Mouse (Mus musculus) liver, embryonic 11.5 days (tissue): ENCODE measurements around the gene 1700020L24Rik. TPM values are rescaled to one million over a fixed set of nuclear protein-coding genes. Genes with fewer than 3 reads are reported as not detected.

Source experiments
- ATAC-seq: fragments of 200-750 bp; cut with Nextera tagmentation; replicated peaks from 2 replicates; pipeline ENCODE4 v1.8.0; 2017; ENCODE audit warnings: moderate number of reproducible peaks, mild to moderate bottlenecking, moderate TSS enrichment, moderate library complexity; ENCODE audit not compliant: low FRiP score
- DNase-seq: peaks from one replicate; pipeline ENCODE4 v3.0.0-alpha.2; 2017; ENCODE audit warnings: low spot score
- H3K27ac ChIP-seq: fragments of 300-500 bp; sonication (generic); 2 replicates; pipeline ENCODE4 v1.5.1; 2014; ENCODE audit warnings: mild to moderate bottlenecking, low read depth, low read length, control low read depth
- H3K27me3 ChIP-seq: fragments of 300-500 bp; sonication (generic); replicated peaks from 2 replicates; pipeline ENCODE4 v1.6.1; 2014; ENCODE audit warnings: low read length, mixed read lengths; ENCODE audit not compliant: control insufficient read depth, insufficient read depth
- H3K36me3 ChIP-seq: fragments of 300-500 bp; sonication (generic); 2 replicates; pipeline ENCODE4 v1.6.1; 2014; ENCODE audit warnings: mild to moderate bottlenecking, low read length, moderate library complexity, mixed read lengths; ENCODE audit not compliant: control insufficient read depth, insufficient read depth
- H3K4me1 ChIP-seq: fragments of 300-500 bp; sonication (generic); replicated peaks from 2 replicates; pipeline ENCODE4 v1.6.1; 2014; ENCODE audit warnings: low read length, mixed read lengths; ENCODE audit not compliant: control insufficient read depth, insufficient read depth
- H3K4me2 ChIP-seq: fragments of 300-500 bp; sonication (generic); 2 replicates; pipeline ENCODE4 v1.6.1; 2014; ENCODE audit warnings: mild to moderate bottlenecking, control low read depth, moderate library complexity
- H3K4me3 ChIP-seq: fragments of 300-500 bp; sonication (generic); 2 replicates; pipeline ENCODE4 v1.5.1; 2014; ENCODE audit warnings: low read depth, low read length, control low read depth
- H3K9ac ChIP-seq: fragments of 300-500 bp; sonication (generic); 2 replicates; pipeline ENCODE4 v1.6.1; 2014; ENCODE audit warnings: low read depth, low read length, control low read depth
- H3K9me3 ChIP-seq: fragments of 300-500 bp; sonication (generic); 2 replicates; pipeline ENCODE4 v1.6.1; 2016; ENCODE audit warnings: low read length, inconsistent platforms, mixed read lengths; ENCODE audit not compliant: control insufficient read depth
- WGBS: fragments of 180-500 bp; shearing (Covaris S2); extraction: QIAGEN DNeasy Blood & Tissue Kit; methylation state at CpG from one replicate; pipeline ENCODE4 v1.1.7; 2014; 5-methylcytosine and 5-hydroxymethylcytosine counted together
- polyA plus RNA-seq: library from polyadenylated mRNA; unstranded; fragments of >200 nt; fragmentation: Nextera tagmentation; extraction: Ambion mirVana; gene quantifications from 2 replicates; pipeline ENCODE4 v1.2.1, GENCODE M21; 2014

The 1700020L24Rik gene
- polyA plus RNA-seq, 1 experiment from 2014 or later: 0.82 TPM

- Histone ChIP-seq H3K4me2 (peak overlapping the region; percentile 52), H3K4me1 (peaks cover 22% of the 10 kb centered on the region), H3K9ac (no peak overlapping the region), H3K9me3 (no peaks in the 10 kb centered on the region), H3K36me3 (no peaks in the 10 kb centered on the region), H3K27me3 (peaks cover 64% of the 10 kb centered on the region), H3K27ac (no peak overlapping the region), H3K4me3 (0 out of 2 replicates have a peak overlapping the region, but pooled peaks have one; percentile 20)
- 21% methylated on average over 19 of the region's 19 CpGs for WGBS
- ATAC-seq (no peak), DNase-seq (no peak)
These were observed 7.5 kb downstream of the 1700020L24Rik start for GRCm38 (mm10) chr11:83445001-83445400.

- H3K4me2 ChIP-seq: no peak overlapping the region
- no peaks in the 10 kb centered on the region for H3K36me3 ChIP-seq
- no peaks in the 10 kb centered on the region for H3K9me3 ChIP-seq
- H3K27ac ChIP-seq: no peak overlapping the region
- 64% methylated on average over 10 of the region's 10 CpGs for WGBS
- ATAC-seq: no peak
- no peak overlapping the region for H3K9ac ChIP-seq
- H3K27me3 ChIP-seq: peaks cover 46% of the 10 kb centered on the region
- no peak overlapping the region for H3K4me3 ChIP-seq
- DNase-seq: no peak
- peaks cover 20% of the 10 kb centered on the region for H3K4me1 ChIP-seq
These were observed 10.1 kb downstream of the 1700020L24Rik start for GRCm38 (mm10) chr11:83447612-83448011.

GRCm38 (mm10) chr11:83448021-83448926 lies 10.8 kb downstream of the 1700020L24Rik start:
- Histone ChIP-seq H3K27ac (no peak overlapping the region), H3K4me1 (peaks cover 20% of the 10 kb centered on the region)

GRCm38 (mm10) chr11:83448927-83449236 lies 11.4 kb downstream of the 1700020L24Rik start:
- H3K27ac ChIP-seq: no peak overlapping the region

More at GRCm38 (mm10) chr11:83448021-83448926, 10.8 kb downstream of the 1700020L24Rik start:
- Histone ChIP-seq H3K9me3 (no peaks in the 10 kb centered on the region), H3K4me3 (no peak overlapping the region), H3K4me2 (no peak overlapping the region), H3K27me3 (peaks cover 39% of the 10 kb centered on the region), H3K36me3 (no peaks in the 10 kb centered on the region), H3K9ac (no peak overlapping the region)
- ATAC-seq (no peak), DNase-seq (no peak)
- WGBS: 38% methylated on average over 16 of the region's 16 CpGs

GRCm38 (mm10) chr11:83449298-83449697 lies 11.8 kb downstream of the 1700020L24Rik start:
- DNase-seq: no peak
- no peaks in the 10 kb centered on the region for H3K36me3 ChIP-seq
- H3K9ac ChIP-seq: no peak overlapping the region
- WGBS: 28% methylated on average over 4 of the region's 4 CpGs
- no peak overlapping the region for H3K4me2 ChIP-seq
- no peak overlapping the region for H3K4me3 ChIP-seq
- peaks cover 29% of the 10 kb centered on the region for H3K27me3 ChIP-seq
- no peak overlapping the region for H3K27ac ChIP-seq
- no peak for ATAC-seq
- no peaks in the 10 kb centered on the region for H3K9me3 ChIP-seq
- peaks cover 17% of the 10 kb centered on the region for H3K4me1 ChIP-seq

More at GRCm38 (mm10) chr11:83448927-83449236, 11.4 kb downstream of the 1700020L24Rik start:
- peaks cover 33% of the 10 kb centered on the region for H3K27me3 ChIP-seq
- no peaks in the 10 kb centered on the region for H3K36me3 ChIP-seq
- peaks cover 16% of the 10 kb centered on the region for H3K4me1 ChIP-seq
- DNase-seq (no peak), ATAC-seq (no peak)
- no peaks in the 10 kb centered on the region for H3K9me3 ChIP-seq
- no peak overlapping the region for H3K4me2 ChIP-seq
- no peak overlapping the region for H3K4me3 ChIP-seq
- H3K9ac ChIP-seq: no peak overlapping the region

GRCm38 (mm10) chr11:83450550-83450949 lies 13.1 kb downstream of the 1700020L24Rik start:
- Histone ChIP-seq H3K27ac (no peak overlapping the region), H3K4me2 (no peak overlapping the region), H3K4me1 (peaks cover 24% of the 10 kb centered on the region), H3K36me3 (no peaks in the 10 kb centered on the region), H3K9me3 (no peaks in the 10 kb centered on the region), H3K9ac (no peak overlapping the region), H3K4me3 (no peak overlapping the region), H3K27me3 (peaks cover 16% of the 10 kb centered on the region)
- 50% methylated on average over 1 of the region's 1 CpGs for WGBS
- no peak for DNase-seq
- no peak for ATAC-seq

GRCm38 (mm10) chr11:83451281-83451680 lies 13.8 kb downstream of the 1700020L24Rik start:
- H3K27me3 ChIP-seq: peaks cover 11% of the 10 kb centered on the region
- 83% methylated on average over 10 of the region's 10 CpGs for WGBS
- no peak overlapping the region for H3K4me3 ChIP-seq
- H3K4me1 ChIP-seq: peaks cover 30% of the 10 kb centered on the region
- H3K27ac ChIP-seq: no peak overlapping the region
- H3K36me3 ChIP-seq: no peaks in the 10 kb centered on the region
- H3K4me2 ChIP-seq: no peak overlapping the region
- DNase-seq (no peak), ATAC-seq (no peak)
- H3K9me3 ChIP-seq: no peaks in the 10 kb centered on the region
- no peak overlapping the region for H3K9ac ChIP-seq

- ATAC-seq (no peak; the same call in 1 of the 2 replicates), DNase-seq (peak; percentile 36)
- H3K27me3 ChIP-seq: no peaks in the 10 kb centered on the region
- no peak overlapping the region for H3K4me2 ChIP-seq
- H3K9ac ChIP-seq: no peak overlapping the region
- H3K4me1 ChIP-seq: peaks cover 21% of the 10 kb centered on the region
- H3K9me3 ChIP-seq: no peaks in the 10 kb centered on the region
- 1% methylated on average over 4 of the region's 4 CpGs for WGBS
- H3K36me3 ChIP-seq: no peaks in the 10 kb centered on the region
- no peak overlapping the region for H3K27ac ChIP-seq
- no peak overlapping the region for H3K4me3 ChIP-seq
These were observed 17.1 kb downstream of the 1700020L24Rik start for GRCm38 (mm10) chr11:83454548-83454947.

- DNase-seq: no peak
- 58% methylated on average over 3 of the region's 3 CpGs for WGBS
These were observed 18.1 kb downstream of the 1700020L24Rik start for GRCm38 (mm10) chr11:83455608-83456007.

More at GRCm38 (mm10) chr11:83455608-83456007, 18.1 kb downstream of the 1700020L24Rik start:
- no peak for ATAC-seq
- Histone ChIP-seq H3K9ac (no peak overlapping the region), H3K4me2 (no peak overlapping the region), H3K36me3 (no peaks in the 10 kb centered on the region), H3K27me3 (0 out of 2 replicates have a peak, but pooled peaks cover 4% of the 10 kb centered on the region), H3K4me3 (no peak overlapping the region), H3K4me1 (peaks cover 21% of the 10 kb centered on the region), H3K9me3 (no peaks in the 10 kb centered on the region), H3K27ac (peak overlapping the region; percentile 32; the same call in 1 of the 2 replicates)
